Mouse (Mus musculus): Measurements from ENCODE around the gene Kif17. TPM values are rescaled to one million over a fixed set of nuclear protein-coding genes. Genes with fewer than 3 reads are reported as not detected.
A peak's percentile ranks its signal among the peaks of the same experiment; 100 is the strongest.

Gene Kif17
- polyA plus RNA-seq, 1 experiment: 0.48 TPM

DNA sequence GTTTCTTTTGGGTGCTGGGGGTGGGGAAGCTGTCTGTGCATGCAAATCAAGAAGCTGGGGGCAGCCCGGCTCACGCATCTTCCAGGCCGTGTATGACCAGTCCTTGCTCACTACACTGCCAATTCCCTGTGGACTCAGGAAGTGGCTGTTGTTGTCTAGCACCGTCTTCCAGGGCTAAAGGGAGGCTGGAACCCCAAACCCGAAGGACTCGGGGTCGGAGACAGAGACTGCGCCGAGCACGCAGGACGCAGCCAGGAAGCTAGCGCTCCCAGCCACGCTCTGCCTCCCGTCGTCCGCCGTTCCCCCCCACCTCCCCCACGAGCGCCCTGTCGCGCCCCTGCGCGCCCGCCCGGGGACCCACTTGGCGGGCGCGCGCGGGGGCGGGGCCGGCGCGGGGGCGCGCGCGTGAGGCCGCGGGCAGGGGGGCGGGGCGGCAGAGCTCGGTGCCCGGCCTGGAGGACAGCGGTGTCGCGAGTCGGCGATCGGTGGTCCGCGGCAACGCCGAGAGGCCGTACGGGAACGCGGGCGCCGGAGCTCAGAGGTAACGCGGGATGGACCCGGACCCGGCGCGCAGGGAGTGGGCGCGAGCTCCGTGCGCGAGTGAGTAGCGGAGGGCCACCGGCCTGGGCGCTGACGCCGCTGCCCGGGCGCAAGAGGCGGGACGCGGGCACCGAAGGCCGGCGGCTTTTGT is 33.9 kb upstream of the Kif17 start, which contains the start of gene Hp1bp3:
Gene Hp1bp3, plus strand, starts transcription at position 97 of the 691 bp plus-strand sequence.
- Histone ChIP-seq H3K27ac (ENCODE audit: insufficient read depth, low read depth, low read length) (peak within 1 kb of the TSS; percentile 97), H3K36me3 (ENCODE audit: control insufficient read depth, insufficient read depth, low read length) (no peaks in the 10 kb centered on the region), H3K4me1 (ENCODE audit: control insufficient read depth, insufficient read depth, low read length) (peaks cover 8% of the 10 kb centered on the region; the same call in 1 of the 2 replicates), H3K27me3 (replicated peaks; ENCODE audit: control insufficient read depth, insufficient read depth, low read length) (no peaks in the 10 kb centered on the region), H3K4me3 (ENCODE audit: insufficient read depth, low read depth, low read length) (peak within 1 kb of the TSS; percentile 95)
- 1% methylated on average over 75 of the region's 84 CpGs for WGBS
- DNase-seq: peak; percentile 84
- TF ChIP-seq POLR2A (IDR thresholded peaks at IDR 0.05; ENCODE audit: low read depth, low read length): peak; percentile 7
- TF ChIP-seq CTCF (conservative IDR thresholded peaks at IDR 0.05; ENCODE audit: insufficient read depth, insufficient read length, low read depth, low read length): no peak

DNA sequence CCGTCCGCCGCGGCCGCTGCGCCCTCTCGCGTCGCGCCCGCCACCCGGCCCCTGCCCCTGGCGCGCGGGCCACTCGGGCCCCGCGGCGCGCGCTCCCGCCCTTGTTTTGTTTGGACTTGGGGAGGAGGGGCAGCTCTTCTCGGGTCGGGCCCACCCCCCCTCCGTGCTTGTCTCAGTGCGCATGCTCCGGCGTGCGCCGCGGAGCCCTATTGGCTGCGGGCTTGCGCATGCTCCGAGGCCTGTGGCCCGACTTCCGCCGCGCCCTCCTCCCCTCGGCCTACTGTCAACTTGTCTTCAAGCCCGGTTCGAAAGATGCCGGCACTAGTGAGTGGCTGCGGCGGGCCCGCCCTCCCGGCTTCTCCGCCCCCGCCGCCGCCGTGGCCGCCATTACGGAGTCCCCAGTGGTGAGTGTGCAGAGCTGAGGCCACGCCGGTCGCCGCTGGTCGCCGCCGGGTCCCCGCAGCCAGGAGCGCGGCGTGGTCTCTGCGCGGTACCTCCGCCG is 33.3 kb upstream of the Kif17 start:
- WGBS: 1% methylated on average over 66 of the region's 68 CpGs
- TF ChIP-seq POLR2A (IDR thresholded peaks at IDR 0.05; ENCODE audit: low read depth, low read length) (no peak), CTCF (conservative IDR thresholded peaks at IDR 0.05; ENCODE audit: insufficient read depth, insufficient read length, low read depth, low read length) (no peak)
- Histone ChIP-seq H3K4me3 (ENCODE audit: insufficient read depth, low read depth, low read length) (peak overlapping the region; percentile 95), H3K36me3 (ENCODE audit: control insufficient read depth, insufficient read depth, low read length) (no peaks in the 10 kb centered on the region), H3K27ac (ENCODE audit: insufficient read depth, low read depth, low read length) (peak overlapping the region; percentile 97), H3K27me3 (replicated peaks; ENCODE audit: control insufficient read depth, insufficient read depth, low read length) (no peaks in the 10 kb centered on the region), H3K4me1 (ENCODE audit: control insufficient read depth, insufficient read depth, low read length) (peaks cover 8% of the 10 kb centered on the region; the same call in 1 of the 2 replicates)
- peak; percentile 99 for DNase-seq

DNA sequence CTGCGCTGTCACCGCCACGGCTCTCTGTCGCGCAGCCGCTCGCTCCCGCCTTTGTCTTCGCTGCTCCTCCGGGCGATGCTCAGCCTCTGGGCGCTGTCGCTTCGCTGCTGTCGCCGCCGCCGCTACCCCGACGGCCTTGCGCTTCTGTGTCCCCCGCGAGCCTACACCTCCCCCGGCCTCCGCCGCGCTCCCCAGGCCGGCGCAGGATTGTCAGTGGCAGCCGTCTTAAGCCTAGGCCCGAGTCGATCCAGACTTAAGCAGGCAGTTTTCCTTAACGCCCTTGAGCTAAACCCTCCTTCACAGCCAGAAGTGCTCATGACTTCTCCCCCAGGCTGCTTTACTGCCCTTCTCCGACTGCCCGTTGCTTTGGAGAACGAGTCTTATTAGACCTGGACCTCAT is 32.8 kb upstream of the Kif17 start:
- WGBS: under 1% methylated on average over 36 of the region's 36 CpGs
- DNase-seq: peak; percentile 26

DNA sequence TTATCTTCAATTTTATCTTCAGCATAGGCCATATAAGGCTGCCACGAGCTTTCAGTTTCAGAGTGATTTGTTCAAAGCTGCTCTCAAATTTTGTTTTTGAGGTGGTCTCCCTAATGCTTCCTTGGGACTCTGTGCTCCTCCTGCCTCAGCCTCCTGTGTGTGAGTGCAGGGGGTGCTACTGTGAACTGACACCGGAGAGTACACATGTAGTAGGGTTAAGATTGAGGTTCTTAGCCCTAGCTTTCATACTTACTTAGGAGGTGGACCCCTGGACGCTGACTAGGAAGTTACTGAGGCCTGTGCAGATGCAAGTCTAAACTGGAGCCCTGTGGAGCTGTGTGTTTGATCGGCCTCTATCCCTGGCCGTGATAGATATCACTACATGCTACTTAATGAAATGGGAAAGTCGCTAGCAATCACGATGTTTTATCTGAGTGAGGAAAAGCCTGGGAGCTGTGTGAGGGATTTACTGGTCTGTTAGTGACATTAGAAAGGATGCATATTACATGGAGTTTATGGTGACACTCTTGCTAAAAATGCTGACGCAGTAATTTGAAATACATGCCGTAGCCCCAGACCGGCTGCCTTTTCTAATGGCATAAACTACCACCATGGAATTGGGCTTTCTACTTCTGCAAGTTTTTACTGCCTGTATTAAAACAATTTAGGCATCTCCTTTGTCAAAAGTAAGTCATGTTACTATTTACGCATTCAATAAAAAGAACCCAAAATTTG is 32.1 kb upstream of the Kif17 start:
- TF ChIP-seq CTCF (conservative IDR thresholded peaks at IDR 0.05; ENCODE audit: insufficient read depth, insufficient read length, low read depth, low read length) (no peak), POLR2A (IDR thresholded peaks at IDR 0.05; ENCODE audit: low read depth, low read length) (no peak)
- Histone ChIP-seq H3K36me3 (ENCODE audit: control insufficient read depth, insufficient read depth, low read length) (no peaks in the 10 kb centered on the region; the same call in 1 of the 2 replicates), H3K4me3 (ENCODE audit: insufficient read depth, low read depth, low read length) (peak overlapping the region; percentile 35), H3K27me3 (replicated peaks; ENCODE audit: control insufficient read depth, insufficient read depth, low read length) (no peaks in the 10 kb centered on the region), H3K27ac (ENCODE audit: insufficient read depth, low read depth, low read length) (no peak overlapping the region), H3K4me1 (ENCODE audit: control insufficient read depth, insufficient read depth, low read length) (peaks cover 8% of the 10 kb centered on the region; the same call in 1 of the 2 replicates)
- DNase-seq: no peak
- 54% methylated on average over 11 of the region's 11 CpGs for WGBS

More for the DNA sequence above, 32.8 kb upstream of the Kif17 start:
- H3K4me1 ChIP-seq (ENCODE audit: control insufficient read depth, insufficient read depth, low read length): peaks cover 8% of the 10 kb centered on the region; the same call in 1 of the 2 replicates
- no peaks in the 10 kb centered on the region for H3K27me3 ChIP-seq (replicated peaks; ENCODE audit: control insufficient read depth, insufficient read depth, low read length)
- H3K36me3 ChIP-seq (ENCODE audit: control insufficient read depth, insufficient read depth, low read length): no peaks in the 10 kb centered on the region; the same call in 1 of the 2 replicates
- peak overlapping the region; percentile 84 for H3K27ac ChIP-seq (ENCODE audit: insufficient read depth, low read depth, low read length)
- peak overlapping the region; percentile 73 for H3K4me3 ChIP-seq (ENCODE audit: insufficient read depth, low read depth, low read length)
- TF ChIP-seq CTCF (conservative IDR thresholded peaks at IDR 0.05; ENCODE audit: insufficient read depth, insufficient read length, low read depth, low read length) (no peak), POLR2A (IDR thresholded peaks at IDR 0.05; ENCODE audit: low read depth, low read length) (no peak)

DNA sequence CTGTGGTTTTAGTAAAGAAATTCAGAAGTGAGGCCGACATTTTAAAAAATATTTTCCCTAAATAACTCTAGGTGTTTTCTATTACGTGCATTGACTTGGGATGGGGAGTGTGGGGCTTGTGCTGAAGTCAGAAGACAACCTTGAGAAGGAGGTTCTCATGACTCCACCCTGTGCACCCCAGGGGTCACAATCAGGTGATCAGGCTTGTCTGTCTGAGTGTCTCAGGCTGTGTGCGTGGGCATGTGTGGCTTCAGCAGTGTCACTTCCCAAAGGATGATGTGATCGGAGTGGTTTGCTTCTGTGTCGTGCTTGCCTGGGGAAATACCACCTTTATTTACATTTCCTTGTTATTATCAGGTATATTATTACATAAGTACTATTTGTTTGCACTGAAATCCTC is 30.9 kb upstream of the Kif17 start:
- WGBS: 78% methylated on average over 5 of the region's 5 CpGs
- Histone ChIP-seq H3K4me1 (ENCODE audit: control insufficient read depth, insufficient read depth, low read length) (peaks cover 8% of the 10 kb centered on the region; the same call in 1 of the 2 replicates), H3K27ac (ENCODE audit: insufficient read depth, low read depth, low read length) (no peak overlapping the region), H3K4me3 (ENCODE audit: insufficient read depth, low read depth, low read length) (no peak overlapping the region), H3K27me3 (replicated peaks; ENCODE audit: control insufficient read depth, insufficient read depth, low read length) (no peaks in the 10 kb centered on the region), H3K36me3 (ENCODE audit: control insufficient read depth, insufficient read depth, low read length) (peaks cover 6% of the 10 kb centered on the region)
- no peak for DNase-seq
- TF ChIP-seq POLR2A (IDR thresholded peaks at IDR 0.05; ENCODE audit: low read depth, low read length) (no peak), CTCF (conservative IDR thresholded peaks at IDR 0.05; ENCODE audit: insufficient read depth, insufficient read length, low read depth, low read length) (no peak)

DNA sequence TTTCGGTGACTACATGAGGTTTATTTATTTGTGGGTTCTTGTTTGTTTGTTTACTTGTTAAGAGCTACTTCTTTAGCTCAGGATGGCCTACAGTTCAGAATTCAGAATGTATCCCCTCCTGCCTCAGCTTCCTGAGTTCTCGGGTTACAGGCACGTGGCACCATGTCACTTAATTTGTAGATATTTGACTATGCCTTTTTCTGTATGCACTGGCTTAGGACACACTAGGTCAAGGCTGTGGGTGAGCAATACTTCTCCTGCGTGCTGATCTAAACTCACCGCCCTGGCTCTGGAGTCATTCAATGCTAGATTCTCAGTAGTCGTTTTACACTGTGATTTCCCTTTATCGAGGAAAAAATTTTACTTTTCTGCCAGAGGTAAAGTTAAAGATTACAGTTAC is 29.5 kb upstream of the Kif17 start:
- WGBS: 64% methylated on average over 7 of the region's 7 CpGs
- H3K36me3 ChIP-seq (ENCODE audit: control insufficient read depth, insufficient read depth, low read length): peaks cover 6% of the 10 kb centered on the region
- H3K27me3 ChIP-seq (replicated peaks; ENCODE audit: control insufficient read depth, insufficient read depth, low read length): no peaks in the 10 kb centered on the region
- H3K4me1 ChIP-seq (ENCODE audit: control insufficient read depth, insufficient read depth, low read length): peaks cover 7% of the 10 kb centered on the region; the same call in 1 of the 2 replicates
- DNase-seq: no peak
- H3K4me3 ChIP-seq (ENCODE audit: insufficient read depth, low read depth, low read length): no peak overlapping the region
- TF ChIP-seq POLR2A (IDR thresholded peaks at IDR 0.05; ENCODE audit: low read depth, low read length) (no peak), CTCF (conservative IDR thresholded peaks at IDR 0.05; ENCODE audit: insufficient read depth, insufficient read length, low read depth, low read length) (no peak)
- no peak overlapping the region for H3K27ac ChIP-seq (ENCODE audit: insufficient read depth, low read depth, low read length)

DNA sequence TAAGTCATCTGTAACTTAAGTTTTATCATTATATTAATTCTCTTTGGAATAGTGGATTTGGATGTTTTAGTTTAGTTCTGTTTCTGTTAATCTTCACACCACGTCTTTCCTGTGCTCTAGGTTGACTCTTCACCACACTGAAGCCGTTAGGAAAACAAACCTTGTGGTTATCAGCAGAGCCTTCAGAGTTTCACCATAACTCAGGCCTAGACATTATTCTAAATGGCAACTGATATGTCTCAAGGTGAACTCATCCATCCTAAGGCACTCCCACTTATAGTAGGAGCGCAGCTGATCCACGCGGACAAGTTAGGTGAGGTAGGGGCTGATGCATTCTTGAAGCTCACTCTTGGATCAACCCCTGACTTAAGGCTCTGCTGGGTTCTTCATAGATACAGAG is 28.8 kb upstream of the Kif17 start:
- no peak for DNase-seq
- H3K36me3 ChIP-seq (ENCODE audit: control insufficient read depth, insufficient read depth, low read length): peaks cover 7% of the 10 kb centered on the region
- no peak overlapping the region for H3K4me3 ChIP-seq (ENCODE audit: insufficient read depth, low read depth, low read length)
- TF ChIP-seq POLR2A (IDR thresholded peaks at IDR 0.05; ENCODE audit: low read depth, low read length) (no peak), CTCF (conservative IDR thresholded peaks at IDR 0.05; ENCODE audit: insufficient read depth, insufficient read length, low read depth, low read length) (no peak)
- WGBS: 76% methylated on average over 5 of the region's 5 CpGs
- no peak overlapping the region for H3K27ac ChIP-seq (ENCODE audit: insufficient read depth, low read depth, low read length)
- H3K27me3 ChIP-seq (replicated peaks; ENCODE audit: control insufficient read depth, insufficient read depth, low read length): no peaks in the 10 kb centered on the region
- H3K4me1 ChIP-seq (ENCODE audit: control insufficient read depth, insufficient read depth, low read length): peaks cover 5% of the 10 kb centered on the region; the same call in 1 of the 2 replicates
